Mouse (Mus musculus) cerebellum, adult 9-10 months (tissue): ENCODE results near the gene Prrg4.
A peak's percentile ranks its signal among the peaks of the same experiment; 100 is the strongest.
"Not testable (repeated sequence)": the region's sequence is repeated elsewhere in the genome, so short reads cannot be mapped to it uniquely, and the experiment has no call there.

Source experiments
- DNase-seq: peaks from one replicate; pipeline ENCODE4 v3.0.0; 2022

Prrg4 gene

DNA sequence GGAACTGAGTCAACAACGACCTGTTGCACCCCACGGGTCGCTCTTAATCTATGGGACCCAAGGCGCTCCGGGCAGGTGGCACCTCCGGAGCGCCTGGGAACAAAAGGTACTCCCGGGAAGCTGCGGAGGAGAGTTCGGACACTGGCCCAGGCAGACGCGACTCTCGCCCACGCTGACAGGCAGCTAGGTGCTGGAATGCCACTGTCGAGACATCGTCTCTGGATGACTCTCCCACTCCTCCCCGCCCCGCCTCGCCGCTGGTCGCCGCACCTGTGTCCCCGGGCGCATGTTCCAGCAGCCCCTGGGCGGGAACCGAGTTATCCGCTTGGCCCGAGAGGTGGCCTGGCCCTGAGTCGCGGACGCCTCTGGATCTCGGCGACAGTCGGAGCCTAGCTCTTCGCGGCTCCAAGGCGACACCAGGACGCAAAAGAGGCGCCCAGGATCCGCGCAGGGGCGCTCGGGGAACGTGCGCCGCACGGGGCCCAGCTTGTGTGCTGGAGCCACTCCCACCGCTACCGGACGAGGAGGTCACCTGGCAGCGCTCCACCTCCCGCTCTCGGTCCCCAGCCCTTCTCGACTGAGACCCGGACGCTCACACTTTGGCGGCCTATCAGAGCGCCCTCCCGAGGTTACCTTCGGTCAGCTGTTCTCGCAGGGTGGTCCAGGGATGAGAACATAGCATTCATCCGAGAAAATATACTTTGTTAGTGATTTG is at the start of gene Prrg4:
Gene Prrg4 (minus strand): TSS at position 601 of the 715 bp plus-strand sequence.
- DNase-seq, result peak; percentile 7

DNA sequence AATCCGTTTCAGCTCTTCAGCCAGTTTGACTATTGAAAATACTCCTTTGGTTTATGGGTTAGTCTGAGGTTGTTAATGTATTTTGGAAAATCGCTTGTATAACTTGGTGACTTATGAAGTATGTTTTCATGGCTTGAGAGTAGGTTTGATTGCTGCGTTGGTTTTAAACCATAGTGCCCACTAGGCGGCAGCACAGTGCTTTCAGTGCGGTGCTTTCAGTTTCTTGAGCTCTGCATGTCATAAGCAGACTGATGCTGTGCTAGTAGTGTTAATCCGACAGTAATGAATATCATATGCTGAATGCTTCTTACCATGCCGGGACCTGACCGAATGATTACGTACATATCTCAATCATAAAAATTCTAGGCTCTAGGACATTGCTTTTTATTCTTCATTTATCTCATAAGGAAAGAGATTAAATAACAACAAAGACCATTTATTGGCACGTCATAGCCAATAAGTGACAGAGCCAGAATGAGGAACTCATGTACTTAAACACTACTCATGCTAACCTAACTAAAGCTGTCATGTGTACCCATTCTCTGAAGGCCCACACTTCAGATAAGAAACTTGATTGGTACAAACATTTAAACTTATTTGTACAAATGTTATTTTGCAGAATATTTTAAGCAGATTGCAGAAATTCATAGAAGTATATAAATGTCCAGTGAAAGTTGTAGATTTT is 38.3 kb upstream of the Prrg4 start:
- DNase-seq, result peak; percentile 73

DNA sequence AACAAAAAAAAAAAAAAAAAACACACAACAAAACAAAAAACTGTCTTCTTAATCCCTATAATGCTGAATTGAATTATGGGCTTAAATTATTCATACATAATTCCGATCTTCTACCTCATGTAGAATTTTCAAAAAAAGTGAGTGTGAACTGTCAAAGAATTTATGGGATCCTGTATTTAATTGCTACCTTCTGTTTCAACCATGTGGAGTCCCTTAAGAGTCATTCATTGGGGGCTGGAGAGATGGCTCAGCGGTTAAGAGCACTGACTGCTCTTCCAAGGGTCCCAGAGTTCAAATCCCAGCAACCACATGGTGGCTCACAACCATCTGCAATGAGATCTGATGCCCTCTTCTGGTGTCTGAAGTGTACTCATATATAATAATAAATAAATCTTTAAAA is 37.7 kb upstream of the Prrg4 start:
- DNase-seq, result not testable (repeated sequence)

DNA sequence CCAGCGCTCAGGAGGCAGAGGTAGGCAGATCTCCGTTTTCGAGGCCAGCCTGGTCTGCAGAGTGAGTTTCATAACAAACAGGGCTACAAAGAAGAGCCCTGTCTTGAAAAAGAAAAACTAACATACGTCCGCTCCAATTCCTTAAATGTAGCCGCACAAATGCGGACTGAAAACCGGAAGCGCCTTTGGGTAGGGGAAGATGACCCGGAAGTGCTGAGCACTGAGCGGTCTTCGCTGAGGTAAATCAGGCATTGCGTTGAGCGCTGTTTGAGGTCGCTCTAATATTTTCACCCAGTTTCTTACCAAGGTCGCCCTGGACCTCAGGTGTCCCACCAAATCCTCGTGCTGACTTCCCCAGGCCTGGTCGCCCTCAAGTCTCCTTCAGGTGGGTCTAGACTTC is 36.4 kb upstream of the Prrg4 start:
- no peak for DNase-seq

DNA sequence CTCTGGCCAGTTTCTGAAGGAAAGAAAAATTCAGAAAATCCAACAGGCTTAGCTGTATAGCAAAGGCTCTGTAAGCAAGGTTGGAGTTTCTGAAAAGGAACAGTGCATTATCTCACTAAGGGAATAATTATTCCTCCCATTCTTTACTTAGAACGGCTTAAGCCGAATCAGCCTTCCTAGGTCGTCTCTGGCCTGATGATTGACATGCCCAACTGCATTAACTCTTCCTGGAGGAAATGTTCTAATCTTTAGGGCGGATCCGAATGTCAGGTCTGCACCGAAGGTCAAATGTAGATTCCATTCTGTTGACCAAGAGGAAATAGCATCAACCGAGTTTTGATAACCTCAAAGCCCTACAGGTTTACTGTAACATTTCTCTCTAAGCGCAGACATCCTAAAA is 29.1 kb upstream of the Prrg4 start:
- DNase-seq, result no peak

DNA sequence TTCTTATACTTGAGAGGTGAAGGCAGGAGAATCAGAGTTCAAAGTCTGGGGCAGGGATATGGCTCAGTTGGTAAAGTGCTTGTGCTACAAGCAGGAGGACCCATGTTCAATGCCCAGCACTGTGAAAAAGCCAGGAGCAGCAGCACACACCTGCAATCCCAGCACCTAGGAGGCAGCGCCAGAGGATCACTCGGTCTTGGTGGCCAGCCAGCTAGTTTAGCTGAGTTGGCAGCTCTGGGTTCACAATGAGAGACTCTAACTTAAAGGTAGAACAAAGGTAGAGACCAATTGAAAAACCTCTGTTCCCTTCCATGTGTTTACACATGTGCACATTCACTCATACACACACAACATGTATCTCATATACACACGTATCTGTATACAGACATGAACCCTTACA is 19.4 kb upstream of the Prrg4 start:
- no peak for DNase-seq

DNA sequence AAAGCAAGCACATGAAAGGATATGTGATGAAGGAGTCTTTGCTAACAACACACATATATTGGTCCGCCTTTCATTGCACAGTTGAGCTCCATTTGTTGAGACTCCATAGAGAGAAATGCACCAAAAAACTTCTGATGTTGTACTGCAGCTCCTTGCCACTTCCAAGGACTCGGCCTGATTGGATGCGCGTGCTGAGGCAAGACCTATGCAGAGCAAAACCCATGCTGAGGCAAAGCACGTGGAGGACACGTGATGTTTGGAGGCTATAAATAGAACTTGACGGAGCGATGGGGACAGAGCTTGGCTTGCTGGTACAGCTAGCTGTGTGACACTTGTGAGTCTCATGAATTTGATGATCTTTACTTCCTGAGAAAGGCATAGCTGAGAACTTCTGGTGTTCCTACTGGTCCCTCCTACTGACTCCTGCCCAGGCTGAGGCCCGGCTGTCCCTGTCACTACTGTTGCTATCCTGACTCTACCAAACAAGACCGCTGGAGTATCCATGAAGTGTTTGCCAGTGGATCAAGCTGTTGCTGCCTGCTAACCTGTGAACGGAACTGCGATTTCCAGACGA is 17.7 kb upstream of the Prrg4 start, which contains the start of gene Ccdc73:
Gene Ccdc73 (plus strand): TSS at position 524 of the 574 bp plus-strand sequence.
- no peak for DNase-seq

DNA sequence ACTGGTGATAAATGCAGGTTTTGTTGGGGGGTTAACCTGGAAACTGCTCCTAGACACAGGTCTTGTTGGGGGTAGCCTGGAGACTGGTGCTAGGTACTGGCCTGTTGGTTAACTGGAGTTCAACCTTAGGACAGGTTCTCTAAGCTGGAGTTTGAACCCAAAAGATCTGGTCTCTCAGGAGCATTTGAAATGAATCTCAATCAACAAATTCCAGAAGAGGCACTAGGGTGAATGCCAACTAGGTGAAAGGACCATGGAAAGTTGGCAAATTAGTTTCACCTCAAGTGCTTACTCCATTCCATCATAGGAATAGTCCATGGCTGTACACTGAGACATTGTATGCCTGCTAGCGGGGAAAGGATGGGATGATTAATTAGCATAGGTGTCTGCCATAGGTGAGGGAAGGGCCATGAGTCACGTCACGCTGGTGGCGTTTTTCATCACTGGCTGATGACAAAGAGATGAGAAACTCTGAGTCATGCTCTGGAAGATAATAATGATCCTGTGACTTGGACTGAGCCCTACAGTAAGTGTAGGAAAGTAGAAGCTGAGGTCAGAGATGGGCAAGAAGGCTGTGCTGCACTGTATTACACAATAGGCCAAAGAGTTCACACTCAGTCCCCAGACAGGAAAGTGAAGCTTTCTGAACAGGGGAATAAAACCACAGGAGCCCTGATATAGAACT is 14.6 kb upstream of the Prrg4 start:
- DNase-seq, result no peak

DNA sequence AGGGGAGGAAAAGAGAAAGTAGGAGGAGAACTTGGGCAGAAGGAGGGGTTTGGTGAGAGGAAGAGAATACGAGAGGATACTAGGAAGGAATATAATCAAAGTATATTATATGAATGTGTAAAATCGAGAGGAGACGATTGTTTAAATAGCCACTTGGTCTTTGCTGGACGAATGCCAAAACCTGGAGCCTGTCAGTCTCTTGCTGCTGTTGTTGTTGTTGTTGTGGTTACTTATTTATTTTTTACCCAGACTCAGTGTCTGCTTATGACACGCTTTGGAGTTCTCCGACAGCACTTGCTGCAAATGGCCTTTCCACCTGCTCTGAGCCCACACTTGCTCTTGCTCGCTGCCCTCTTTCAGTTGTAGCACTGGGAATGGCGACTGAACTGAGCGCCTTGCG is 10.8 kb upstream of the Prrg4 start:
- no peak for DNase-seq

DNA sequence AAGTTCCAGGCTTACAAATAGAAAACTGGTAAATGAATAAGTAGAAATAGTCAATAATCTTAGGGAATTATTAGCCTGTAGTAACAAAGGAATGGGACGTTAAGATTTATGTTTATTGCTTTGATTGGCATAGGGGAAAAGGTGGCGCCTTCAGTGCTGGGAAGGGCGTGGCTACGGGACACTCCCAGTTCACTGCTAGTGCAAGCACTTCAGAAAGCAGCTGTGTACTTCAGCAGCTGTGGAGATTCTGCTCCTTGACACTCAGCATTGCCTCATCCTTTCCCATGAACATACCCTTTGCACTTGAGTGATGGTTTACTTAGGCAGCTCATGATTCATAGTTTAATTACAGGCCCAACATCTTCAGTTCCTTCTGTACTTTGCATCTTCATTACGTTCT is 9.4 kb upstream of the Prrg4 start:
- DNase-seq, result no peak

DNA sequence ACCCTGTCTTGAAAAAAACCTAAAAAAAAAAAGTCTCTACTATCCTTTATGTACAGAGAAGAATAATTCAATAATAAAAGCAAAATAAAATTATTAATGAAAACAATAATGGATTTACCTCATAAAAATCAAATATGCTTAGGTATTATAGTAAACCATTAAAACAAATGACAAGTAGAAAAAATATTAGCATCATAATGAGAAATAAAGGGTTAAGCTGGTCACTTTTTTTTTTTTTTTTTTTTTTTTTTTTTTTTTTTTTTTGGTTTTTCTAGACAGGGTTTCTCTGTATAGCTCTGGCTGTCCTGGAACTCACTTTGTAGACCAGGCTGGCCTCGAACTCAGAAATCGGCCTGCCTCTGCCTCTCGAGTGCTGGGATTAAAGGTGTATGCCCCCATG is 8.4 kb upstream of the Prrg4 start:
- DNase-seq, result not testable (repeated sequence)

DNA sequence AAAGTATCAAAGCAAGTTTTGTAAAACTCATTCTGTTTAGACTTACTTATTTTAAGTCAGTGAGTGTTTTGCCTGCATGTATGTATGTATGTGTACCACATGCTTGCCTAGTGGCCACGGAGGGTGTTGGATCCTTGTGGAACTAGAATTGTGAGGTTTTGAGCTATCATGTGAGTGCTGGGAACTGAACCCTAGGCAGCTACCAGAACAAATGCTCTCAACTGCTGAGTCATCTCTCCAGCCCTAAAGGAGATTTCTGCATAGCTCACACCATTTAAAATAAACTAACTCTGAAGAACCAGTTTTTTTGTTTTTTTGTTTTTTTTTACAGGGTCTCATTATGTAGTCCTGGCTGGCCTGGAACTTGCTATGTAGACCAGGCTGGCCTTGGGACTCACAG is 6.5 kb upstream of the Prrg4 start:
- no peak for DNase-seq

DNA sequence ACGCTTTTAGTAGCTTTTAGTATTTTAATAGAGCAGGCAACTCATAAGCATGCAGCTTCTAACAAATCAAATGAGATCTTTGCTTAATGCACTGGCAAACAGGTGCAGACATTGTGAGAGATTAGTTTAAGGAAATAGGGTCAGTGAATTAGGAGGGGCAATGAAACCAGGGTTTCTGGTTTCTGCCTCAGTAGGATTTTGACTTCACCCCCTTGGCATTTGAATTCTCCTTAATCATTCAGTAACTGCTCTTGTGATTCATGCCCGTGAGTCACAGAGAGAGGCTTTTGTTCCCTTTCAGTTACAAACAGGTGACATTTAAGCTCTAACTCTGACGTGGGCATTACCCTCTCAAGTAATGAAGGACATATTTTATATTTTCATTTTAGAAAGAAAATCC is 6.1 kb upstream of the Prrg4 start:
- DNase-seq, result no peak

DNA sequence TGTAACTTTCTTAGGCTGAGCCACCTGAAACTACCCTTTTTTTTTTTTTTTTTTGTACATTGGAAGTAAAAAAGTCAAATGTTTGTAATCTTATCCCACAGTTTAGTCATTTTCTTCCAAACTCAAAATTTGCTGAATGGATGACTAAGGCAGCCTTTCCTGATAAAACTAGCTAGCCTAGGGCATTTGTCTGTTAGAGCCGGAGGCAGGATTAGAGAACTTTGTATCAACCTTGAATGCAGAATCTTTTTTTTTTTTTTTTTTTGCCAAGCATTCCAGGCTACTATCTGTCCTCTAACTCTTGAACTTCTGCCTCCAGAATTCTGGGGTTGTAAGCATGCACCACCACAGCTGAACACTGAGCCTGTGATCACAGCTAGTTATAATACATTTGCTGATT is 5.2 kb upstream of the Prrg4 start:
- no peak for DNase-seq

DNA sequence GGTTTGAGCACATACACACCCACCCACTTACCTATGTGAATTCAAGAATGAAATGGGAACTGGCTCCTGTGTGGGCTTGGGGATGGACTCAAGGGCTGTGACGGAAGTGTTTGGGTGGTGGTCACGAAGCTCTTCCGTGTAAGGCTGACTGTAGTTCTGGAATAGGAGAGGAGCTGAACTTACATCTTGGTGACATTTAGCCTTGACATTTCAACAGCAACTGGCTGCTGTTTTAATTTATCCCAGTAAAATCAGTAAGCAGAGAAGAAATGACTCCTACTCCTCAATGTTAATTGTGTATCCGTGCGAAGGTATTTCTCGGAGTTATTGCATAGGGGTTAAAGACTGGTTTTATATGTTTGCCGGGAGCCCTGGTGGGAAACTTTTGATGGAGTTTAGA is 2.9 kb upstream of the Prrg4 start:
- no peak for DNase-seq

DNA sequence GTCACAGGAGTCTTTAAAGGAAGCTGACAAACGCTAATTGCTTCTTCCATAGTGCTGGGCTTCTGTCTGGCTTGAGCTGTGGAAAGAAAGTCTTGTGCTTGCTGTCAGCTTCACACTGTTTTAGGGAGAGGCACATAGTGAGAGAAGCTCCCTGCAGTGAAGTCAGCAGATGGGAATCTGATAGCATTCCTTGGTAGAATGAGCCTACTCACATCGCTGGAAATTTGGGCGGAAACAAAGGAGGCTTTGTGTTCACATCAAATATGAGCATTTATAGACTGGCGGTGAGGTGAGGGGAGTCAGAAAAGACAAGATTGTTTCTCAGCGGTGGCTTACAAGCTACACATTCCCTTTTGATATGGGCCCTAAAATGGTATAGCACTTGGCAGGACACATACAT is 2.0 kb upstream of the Prrg4 start:
- no peak for DNase-seq

DNA sequence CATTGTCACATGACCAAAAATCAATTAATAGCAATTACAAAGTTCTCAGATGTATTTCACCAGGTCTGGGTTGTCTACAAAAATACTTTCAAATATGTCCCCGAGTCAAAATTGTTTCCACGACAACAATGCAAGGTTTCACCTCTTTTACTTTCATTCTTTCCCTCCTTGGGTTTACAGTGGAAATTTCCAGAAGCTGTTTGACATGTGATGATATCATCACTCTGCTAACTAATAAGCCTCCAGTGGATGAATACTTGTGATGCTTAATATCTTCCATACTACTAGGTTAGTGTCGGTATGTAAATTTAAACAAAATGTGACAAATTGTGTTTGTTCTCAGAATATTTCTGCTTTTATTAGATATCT is 299 bp upstream of the Prrg4 start:
- DNase-seq, result no peak

DNA sequence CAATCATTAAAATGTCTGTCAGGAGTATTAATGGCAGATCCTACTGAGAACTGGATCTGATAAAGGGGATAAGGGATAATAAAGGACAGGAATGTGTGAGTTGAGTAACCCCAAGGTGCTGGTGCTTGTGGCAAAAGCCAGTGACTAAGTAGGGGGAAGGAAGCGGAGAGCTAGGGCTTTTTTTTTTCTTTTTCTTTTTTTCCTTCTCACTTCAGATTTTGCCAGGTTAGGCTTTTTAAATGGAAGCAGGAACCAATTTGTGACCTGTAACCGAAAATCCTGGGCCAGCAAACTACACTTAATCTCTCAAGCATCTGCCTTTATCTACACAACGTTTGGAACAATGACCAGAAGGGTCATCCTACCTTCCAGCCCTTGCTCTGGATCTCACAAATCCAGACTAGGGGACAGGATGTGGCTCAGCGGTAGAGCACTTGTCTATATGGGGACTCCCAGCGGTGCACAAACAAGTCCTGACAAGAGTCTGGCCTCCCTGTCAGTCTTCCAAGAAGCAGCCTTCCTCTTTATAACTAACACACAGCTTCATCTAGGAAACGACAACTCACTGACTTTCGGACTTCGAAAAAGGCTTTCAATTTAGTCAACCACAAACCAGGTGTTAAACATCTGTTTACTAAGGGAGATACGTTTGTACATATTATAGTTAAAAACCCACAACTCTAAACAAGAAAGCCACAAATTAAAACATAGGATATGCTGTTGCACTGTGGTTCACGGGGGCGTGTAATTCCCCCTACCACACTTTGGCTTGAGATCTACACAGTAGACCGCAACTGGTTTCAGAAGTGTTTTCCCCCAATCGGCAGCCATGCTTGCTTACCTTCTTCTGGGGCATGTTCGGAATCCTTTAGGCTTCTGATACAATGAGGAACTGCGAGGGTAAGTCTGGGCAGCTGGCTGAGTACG is 1.2 kb downstream of the Prrg4 start:
- DNase-seq, result no peak

DNA sequence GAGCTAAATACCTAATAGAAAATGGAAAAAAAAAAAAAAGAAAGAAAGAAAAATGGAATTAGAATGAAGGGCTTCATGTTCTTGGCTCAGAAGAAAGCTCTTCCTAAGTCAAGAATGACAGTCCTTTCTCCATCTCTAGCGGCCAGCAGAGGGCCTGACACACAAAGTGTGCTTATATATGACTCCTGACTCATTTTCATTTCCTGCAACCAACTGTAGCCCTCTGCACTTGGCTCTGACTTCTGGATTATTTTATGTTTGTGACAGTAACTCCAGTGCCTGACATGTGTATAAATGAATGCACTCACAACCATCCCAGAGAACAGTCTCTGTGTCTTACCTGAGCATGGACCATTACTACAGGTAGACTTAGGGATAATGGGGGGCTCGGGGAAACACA is 2.0 kb downstream of the Prrg4 start:
- DNase-seq, result no peak

DNA sequence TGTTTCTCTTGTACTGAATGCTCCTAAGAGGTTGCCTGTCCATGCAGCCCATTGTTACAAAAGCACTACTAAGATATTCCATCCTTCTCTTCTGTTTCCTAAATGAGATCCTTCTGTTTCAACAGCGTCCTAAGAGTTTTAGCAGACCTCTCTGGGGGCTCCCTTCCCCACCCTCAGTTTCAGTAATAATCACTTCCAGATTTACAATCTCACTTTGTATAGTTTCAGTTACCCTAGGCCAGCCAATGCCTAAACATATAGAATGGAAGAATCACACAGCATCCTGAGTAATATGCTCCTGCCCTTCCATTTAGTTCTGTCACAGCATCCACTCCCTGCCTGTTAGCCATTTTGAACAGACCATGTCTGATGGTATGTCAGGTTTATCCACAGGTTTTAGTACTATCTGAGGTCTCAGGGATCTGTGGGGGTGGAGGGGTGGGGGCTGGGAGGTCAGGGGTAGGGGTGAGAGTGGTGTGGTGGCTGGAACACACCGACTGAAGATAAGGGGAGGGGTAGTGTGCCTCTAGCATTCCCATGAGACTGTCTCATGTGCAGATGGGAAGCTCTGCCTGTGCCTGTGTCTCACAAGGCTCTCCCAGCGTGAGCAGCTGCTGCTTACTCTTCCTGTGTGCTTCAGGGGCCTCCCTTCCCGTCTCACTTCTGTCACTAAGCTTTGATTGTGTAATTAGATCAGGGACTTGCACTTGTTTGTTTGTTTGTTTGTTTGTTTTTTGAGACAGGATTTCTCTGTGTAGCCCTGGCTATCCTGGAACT is 2.9 kb downstream of the Prrg4 start:
- no peak for DNase-seq

DNA sequence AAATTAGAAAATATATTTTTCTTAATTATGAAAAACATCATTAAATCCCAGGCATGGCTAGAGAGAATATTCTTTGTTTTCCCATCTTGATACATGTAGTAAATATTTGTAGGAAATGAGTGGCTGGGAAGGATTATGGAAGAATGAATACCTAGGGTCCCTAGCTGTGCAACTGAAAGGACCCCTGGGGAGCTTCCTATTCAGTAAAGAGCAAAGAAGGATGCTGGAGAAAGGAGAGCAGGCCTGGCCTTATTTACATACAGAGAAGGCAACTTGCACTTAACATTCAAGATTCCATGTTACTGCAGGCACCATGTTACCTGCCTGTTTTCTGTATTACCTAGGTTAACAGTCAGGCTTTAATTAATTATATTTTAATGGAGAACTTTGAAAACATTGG is 7.1 kb downstream of the Prrg4 start:
- DNase-seq, result no peak

DNA sequence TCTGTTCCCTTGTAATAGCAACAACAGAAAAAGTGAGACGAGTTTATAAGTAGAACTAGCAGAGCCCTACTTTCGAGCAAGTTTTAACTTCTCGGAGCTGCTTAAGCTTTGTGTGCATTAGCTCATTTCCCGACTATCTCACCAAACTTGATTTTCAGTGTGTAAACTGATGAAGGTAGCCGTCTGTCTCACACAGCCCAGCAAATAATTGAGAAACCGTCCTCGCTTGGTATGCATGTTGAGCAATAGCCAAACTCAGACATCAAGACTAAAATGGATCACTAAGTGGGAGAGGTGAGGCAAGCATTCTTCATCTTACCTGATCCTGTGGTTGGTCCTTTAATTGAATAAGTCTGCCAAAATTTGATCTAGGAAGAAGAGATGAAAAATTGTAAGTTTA is 7.9 kb downstream of the Prrg4 start:
- DNase-seq, result no peak
